Mouse (Mus musculus) right cerebral cortex, postnatal 36 days (tissue): ENCODE measurements at regions not wholly inside any gene's neighbourhood (a gene's known extent, or its start where the extent isn't known, plus 50 kb on each side); places are given as distances from the start of the nearest gene placed in this dataset.

Experiments
- DNase-seq, 2 experiments: peaks; one replicate each; pipeline ENCODE4 v3.0.0; 2022; ENCODE audit warnings: low spot score in 2 of 2, mixed read lengths in 1 of 2

- DNase-seq, result no peak
Measured at GRCm38 (mm10) chr9:61675366-61675765, 239.0 kb downstream of the Rplp1 start.

DNA sequence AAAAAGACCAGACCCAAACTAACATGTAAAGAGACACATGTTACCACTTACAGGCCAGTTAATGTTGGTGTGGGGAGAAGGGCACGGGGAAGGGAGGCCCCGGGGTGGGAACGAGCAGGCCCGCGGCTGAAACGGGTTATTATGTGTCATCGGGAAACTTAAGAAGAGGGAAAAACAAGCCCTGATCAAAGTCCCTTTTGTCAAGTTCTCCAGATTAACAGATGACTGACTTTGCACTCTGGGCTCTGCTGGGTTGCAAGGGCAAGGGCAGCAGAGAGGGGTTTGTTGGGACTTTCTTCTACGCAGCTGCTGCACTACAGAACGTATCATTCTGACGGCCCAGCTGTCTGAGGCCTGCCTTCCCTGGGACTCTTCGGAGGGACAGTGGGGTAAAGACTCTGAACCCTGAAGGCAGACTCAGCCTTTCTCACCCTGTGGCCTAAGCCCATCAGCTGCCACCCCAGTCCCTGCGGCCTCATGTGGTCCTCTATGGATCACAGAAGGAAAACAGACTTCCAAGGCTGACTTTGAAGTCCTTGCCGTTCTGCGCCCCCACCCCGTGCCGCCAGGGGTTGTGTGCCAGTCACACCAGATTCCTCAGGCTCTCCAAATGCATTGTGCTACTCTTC is 240.7 kb downstream of the Rplp1 start:
- DNase-seq, result no peak

GRCm38 (mm10) chr9:61670986-61671385 is 243.4 kb downstream of the Rplp1 start:
- DNase-seq, result no peak

DNA sequence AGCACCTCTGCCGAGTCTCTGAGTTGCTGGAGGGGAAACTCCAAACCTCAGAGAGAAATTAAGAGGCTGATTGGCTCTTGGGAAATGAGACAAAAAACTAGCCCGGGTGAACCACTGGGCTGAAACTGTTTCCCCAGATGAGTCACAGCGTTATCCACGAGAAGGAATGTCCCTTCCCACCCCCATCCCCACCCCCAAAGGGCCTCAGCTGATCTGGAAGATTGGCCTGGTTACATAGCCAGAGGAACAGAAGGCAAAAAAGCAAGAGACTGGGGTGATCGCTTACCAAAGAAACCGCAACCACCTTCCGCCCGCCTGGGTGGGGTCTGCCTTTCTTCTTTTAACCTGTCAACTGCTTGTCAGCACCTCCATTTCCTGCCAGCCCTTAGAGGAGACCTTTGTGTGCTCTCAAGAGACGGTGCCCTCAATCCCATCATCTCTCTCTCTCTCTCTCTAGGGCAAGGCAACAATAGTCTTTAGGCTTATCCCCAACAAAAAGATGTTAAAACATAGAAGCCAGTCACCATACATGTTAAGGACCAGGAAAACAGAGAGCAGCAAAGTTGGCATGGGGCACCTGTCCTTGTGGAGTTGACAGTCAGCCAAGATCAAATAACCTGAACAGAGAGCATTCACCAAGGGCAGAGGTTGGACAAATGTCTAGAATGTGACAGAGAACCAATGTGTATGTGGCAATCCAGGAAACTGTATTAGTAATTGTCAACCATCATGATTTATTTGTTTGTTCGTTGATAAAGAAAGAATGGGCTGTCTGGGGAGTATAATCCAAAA is 244.4 kb downstream of the Rplp1 start:
- no peak for DNase-seq

GRCm38 (mm10) chr9:61668723-61669122 is 245.6 kb downstream of the Rplp1 start:
- no peak for DNase-seq

GRCm38 (mm10) chr9:61668157-61668697 is 246.1 kb downstream of the Rplp1 start:
- no peak for DNase-seq

- no peak for DNase-seq
Measured at GRCm38 (mm10) chr9:61667453-61668074, 246.8 kb downstream of the Rplp1 start.

DNA sequence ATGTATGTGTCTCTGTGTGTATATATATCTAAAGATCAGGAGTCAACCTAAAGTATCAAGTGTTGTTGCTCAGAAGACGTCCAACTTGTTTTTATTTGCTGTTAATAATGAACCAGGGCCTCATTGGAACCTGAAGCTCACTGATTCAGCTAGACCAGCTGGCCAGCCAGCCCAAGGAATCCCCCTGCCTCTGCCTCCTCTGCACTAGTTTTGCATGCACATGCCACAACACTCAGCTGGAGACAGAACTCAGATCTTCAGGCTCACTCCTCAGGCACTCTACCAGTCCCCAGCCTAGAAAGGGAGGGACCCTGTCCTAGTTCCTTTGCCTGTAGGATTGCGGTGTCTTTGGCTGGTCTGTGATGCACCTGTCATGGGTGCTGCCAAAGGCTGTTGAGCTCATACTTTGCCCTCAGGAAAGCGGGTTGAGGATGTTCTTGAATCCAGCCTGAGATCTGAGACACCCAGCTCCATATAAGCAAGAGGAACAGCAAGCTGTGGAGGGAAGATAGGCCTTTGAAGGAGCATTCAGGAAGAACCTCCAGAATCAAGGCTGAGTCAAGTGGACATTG is 247.5 kb downstream of the Rplp1 start:
- DNase-seq, result no peak

GRCm38 (mm10) chr9:61666118-61666517 is 248.2 kb downstream of the Rplp1 start:
- DNase-seq, result no peak

- no peak for DNase-seq
Measured at GRCm38 (mm10) chr9:61665254-61665653, 249.1 kb downstream of the Rplp1 start.

GRCm38 (mm10) chr9:61664000-61664622 is 250.2 kb downstream of the Rplp1 start:
- no peak for DNase-seq

GRCm38 (mm10) chr9:61662055-61663028 is 252.0 kb downstream of the Rplp1 start:
- DNase-seq, result no peak

GRCm38 (mm10) chr9:61660191-61660590 is 254.2 kb downstream of the Rplp1 start:
- DNase-seq, result no peak

- no peak for DNase-seq
Measured at GRCm38 (mm10) chr9:61657996-61658395, 256.3 kb downstream of the Rplp1 start.

GRCm38 (mm10) chr9:61655433-61655981 is 258.8 kb downstream of the Rplp1 start:
- DNase-seq, result no peak

DNA sequence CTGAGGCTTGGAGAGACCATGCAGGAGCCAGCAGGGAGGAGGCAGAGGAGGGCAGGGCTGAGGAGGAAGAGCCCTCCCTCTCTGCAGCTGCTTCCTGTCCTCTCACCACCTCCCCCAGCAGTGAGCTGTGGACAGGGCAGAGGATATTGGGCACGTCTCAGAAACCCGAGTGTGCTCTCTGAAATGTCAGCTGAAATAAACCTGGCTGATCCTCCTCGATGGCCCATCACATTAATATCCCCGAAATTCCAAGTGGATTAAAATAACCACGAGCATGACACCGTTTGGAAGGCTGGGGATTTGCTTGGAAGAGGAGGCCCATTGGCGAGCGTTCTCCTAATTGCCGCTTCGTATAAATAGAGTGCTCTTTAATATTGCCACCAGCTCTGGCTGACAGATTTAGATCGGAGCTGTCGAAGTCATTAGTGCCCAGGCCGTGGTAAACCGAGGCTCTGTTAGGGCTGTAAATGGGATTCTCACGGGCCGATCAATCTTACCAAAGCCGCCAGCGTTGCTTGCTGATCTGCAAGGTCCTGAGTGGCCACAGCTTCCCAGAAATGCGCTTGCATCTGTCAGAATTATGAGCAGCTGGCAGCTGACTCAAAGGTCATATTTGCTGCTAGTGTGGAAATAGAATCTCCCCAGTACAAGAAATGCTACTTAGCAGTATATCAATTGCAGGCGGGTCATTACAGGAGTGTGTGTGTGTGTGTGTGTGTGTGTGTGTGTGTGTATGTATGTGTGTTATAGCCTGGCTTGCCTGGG is 268.5 kb downstream of the Rplp1 start:
- DNase-seq, result no peak

- no peak for DNase-seq
Measured at GRCm38 (mm10) chr9:61640739-61641138, 268.6 kb downstream of the Tle3 start.

DNA sequence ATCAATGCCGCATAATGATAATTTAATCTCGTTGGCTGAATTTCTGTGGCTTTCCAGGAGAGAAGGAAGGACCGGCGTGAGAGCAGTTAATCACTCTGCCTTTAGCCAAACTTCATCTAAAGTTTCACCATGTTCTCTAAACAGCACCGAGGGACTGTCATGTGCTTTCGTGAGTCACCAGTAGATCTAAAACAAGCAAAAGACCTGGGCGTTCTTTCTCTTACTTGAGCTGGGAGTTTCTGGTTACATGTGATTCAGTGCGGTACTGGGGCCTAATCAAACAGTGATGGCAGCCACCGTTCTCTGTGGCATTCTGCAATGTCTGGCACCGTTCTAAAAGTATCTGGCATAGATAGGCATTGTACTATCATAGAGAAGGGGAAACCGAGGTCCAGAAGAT is 266.7 kb downstream of the Tle3 start:
- no peak for DNase-seq

DNA sequence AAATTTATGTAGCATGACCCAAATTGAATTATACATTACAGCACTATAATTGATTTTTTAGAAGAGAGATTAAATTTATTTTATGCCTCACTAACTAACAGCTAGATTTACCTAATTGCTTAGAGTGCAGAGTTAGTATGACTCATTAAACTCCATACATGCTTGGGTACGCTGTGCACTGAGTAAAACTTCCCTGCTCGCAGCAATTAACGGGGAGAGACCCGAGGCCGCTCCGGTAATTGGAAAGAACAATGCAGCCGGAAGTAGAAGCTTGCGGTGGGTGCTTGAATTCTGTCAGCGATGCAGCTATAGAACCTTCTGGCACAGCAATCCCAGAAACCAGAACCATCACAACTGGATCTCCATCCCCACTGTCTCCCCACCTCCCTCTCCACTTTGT is 261.8 kb downstream of the Tle3 start:
- no peak for DNase-seq

DNA sequence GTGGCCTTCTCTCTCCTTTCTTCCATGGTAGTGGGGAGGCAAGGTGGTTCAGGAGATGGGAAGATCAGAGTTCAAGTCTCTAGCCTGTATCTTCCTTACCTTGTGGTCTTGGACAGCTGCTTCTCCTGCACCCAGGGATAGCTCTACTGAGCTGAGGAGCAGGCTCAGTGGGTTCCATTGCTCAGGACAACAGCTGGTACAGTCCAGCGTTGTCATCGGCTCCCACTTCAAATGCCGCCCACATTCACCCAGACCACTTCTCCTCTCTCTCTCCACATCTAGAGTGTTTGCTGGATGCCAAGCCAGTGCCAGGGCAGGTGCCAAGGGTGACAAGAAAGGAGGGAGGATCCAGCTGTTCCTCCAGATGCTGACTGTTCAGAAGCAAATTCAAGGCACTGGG is 260.4 kb downstream of the Tle3 start:
- no peak for DNase-seq
